Mouse (Mus musculus) gastrocnemius, adult 2 months (tissue): ENCODE data around the gene Preb. TPM values are rescaled to one million over a fixed set of nuclear protein-coding genes. Genes with fewer than 3 reads are reported as not detected.

Experiments used
- DNase-seq: peaks from one replicate; pipeline ENCODE4 v3.0.0; 2022
- H3K27ac ChIP-seq: fragments of 200-600 bp; 2 replicates; pipeline ENCODE4 v1.8.1; 2022; ENCODE audit warnings: mild to moderate bottlenecking
- H3K4me3 ChIP-seq: fragments of 200-600 bp; 2 replicates; pipeline ENCODE4 v1.8.1; 2022; ENCODE audit warnings: mild to moderate bottlenecking, moderate library complexity
- CTCF ChIP-seq: fragments of 200-600 bp; IDR thresholded peaks from 2 replicates; pipeline ENCODE4 v1.8.1; 2022; ENCODE audit warnings: antibody characterized with exemption, mild to moderate bottlenecking, moderate library complexity
- intact Hi-C: fragments of 180-260 bp; cut with DNase I; formaldehyde crosslinking; loops from one replicate; pipeline ENCODE4 v1.15.1; 2025
- total RNA-seq, 2 experiments: library from RNA; stranded (reverse); gene quantifications; 2 replicates each; pipeline ENCODE4 v1.2.3; 2021

Gene Preb
- total RNA-seq, 2 experiments from 2014 or later = 76.5 to 83.6 TPM

DNA sequence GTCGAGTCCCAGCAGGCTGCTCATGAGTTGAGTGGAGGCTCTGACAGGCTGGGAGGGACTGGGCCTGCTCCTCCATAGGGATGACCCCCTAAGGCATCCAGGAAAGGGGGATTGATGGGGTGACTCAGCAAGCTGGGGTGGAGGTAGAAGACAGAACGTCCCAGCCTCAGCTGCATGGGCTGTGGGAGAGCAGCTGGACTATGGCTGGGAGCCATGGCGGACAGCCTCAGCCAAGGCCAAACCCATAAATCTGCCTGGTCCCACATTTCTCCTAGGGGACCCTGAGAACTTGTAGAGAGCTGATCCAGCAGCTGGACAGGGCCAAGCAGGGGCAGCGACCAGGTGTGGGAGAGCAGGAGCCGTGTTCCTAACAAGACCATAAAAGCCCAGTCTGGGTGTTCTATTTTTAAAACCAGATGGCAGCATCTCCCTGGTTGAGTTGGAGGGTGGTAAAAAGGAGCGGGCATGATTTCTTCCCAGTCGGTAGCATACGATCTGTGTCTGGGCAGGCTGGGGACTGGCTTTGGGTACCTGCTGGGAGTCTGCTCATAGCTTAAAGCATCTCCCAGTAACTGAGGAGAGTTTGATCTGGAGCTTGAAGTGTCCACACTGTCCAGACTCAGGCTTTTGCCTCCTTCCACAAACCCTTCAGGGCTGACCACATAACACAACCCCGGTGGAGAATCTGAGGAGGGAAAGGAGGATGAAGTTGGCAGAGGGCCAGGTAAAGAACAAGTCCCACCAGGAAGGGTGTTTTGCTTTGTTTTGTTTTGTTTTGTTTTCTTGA lies 14.9 kb upstream of the Preb start:
- no peak for TF ChIP-seq CTCF
- H3K4me3 ChIP-seq = no peak overlapping the region
- peak; percentile 81 for DNase-seq
- peak overlapping the region; percentile 84 for H3K27ac ChIP-seq
- intact Hi-C loops = loop anchor here (5.0 kb wide), 1 partner anchor 72 kb away; the partner anchor contains the start of genes Atraid and Slc5a6

DNA sequence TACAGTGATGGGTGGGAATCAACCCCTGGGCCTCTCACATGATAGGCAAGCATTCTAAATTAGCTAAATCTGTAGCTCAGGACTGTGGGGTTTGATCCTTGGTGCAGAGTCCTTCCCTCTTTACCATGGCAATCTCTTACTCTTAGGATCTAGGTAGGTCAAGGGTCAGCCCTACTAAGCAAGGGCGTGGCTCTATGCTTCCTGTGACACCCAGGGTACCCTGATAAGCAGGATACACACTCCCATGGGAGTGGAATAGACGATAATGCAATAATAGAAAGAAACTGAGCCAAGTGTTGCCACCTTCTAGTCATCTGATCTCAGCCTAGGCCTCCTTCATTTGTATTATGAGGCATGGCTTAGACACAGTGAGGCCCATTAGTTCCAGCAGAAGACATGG lies 9.3 kb upstream of the Preb start:
- TF ChIP-seq CTCF = no peak
- Histone ChIP-seq H3K27ac (no peak overlapping the region), H3K4me3 (no peak overlapping the region)
- intact Hi-C loops = no loop called here
- DNase-seq = no peak

DNA sequence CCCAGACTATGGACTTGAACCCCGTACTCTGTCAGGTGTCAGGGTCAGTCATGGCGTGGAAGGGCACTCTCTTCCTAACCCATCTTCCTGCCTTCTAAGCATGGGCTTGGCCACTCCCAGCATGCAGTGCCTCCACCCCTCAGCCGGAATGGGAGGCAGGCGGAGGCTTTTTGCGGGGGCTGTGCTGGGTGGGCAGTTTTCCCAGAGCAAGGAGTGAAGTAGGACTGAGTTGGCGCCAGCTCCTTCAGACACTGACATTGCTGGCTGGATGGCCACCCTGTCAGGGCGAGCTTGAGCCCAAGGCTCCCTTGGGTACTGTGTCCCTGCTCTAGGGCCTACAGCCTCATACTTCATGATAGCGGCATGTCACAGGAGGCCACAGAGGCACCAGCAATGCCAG lies 8.3 kb upstream of the Preb start, which contains the start of gene Tcf23:
TSS of gene Tcf23 (plus strand) at position 247 of the 400 bp plus-strand sequence.
- TF ChIP-seq CTCF = no peak
- intact Hi-C loops = no loop called here
- DNase-seq = peak; percentile 63
- H3K27ac ChIP-seq = no peak within 1 kb of the TSS
- H3K4me3 ChIP-seq = no peak within 1 kb of the TSS

DNA sequence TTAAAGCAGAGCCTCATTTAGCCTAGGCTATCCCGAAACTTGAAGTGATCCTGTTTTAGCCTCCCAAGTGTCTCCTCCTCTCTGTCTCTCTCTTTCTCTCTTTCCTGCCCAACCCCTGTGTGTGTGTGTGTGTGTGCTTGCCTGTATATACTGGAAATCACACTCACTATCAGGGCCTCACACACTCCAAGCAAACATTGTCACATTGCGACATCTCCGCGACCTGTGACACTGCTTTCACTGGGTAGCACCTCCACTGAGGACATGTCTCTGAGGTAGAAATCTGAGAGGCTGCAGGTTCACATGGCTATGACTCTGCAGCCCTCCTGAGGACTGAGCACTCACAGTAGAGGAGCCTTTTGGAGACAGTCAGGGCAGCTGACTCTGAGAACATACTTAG lies 6.0 kb upstream of the Preb start:
- DNase-seq = no peak
- no peak for TF ChIP-seq CTCF
- intact Hi-C loops = no loop called here
- H3K27ac ChIP-seq = no peak overlapping the region
- no peak overlapping the region for H3K4me3 ChIP-seq

DNA sequence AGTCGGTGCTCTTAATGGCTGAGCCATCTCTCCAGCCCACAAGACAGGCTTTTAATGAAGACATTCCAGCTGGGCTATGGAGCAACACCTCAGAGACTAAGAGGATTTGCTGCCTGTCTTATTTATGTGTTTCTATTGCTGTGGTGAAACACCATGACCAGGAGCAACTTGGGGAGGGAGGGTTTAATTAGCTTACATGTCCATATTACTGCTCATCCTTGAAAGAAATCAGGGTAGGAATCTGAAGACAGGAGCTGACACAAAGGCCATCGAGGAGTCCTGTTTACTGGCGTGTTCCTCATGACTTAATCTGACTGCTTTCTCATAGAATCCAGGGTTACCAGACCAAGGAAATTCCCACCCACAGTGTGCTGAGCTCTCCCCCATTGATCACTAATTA lies 3.8 kb upstream of the Preb start:
- intact Hi-C loops = no loop called here
- H3K4me3 ChIP-seq = no peak overlapping the region
- no peak for TF ChIP-seq CTCF
- no peak for DNase-seq
- no peak overlapping the region for H3K27ac ChIP-seq

DNA sequence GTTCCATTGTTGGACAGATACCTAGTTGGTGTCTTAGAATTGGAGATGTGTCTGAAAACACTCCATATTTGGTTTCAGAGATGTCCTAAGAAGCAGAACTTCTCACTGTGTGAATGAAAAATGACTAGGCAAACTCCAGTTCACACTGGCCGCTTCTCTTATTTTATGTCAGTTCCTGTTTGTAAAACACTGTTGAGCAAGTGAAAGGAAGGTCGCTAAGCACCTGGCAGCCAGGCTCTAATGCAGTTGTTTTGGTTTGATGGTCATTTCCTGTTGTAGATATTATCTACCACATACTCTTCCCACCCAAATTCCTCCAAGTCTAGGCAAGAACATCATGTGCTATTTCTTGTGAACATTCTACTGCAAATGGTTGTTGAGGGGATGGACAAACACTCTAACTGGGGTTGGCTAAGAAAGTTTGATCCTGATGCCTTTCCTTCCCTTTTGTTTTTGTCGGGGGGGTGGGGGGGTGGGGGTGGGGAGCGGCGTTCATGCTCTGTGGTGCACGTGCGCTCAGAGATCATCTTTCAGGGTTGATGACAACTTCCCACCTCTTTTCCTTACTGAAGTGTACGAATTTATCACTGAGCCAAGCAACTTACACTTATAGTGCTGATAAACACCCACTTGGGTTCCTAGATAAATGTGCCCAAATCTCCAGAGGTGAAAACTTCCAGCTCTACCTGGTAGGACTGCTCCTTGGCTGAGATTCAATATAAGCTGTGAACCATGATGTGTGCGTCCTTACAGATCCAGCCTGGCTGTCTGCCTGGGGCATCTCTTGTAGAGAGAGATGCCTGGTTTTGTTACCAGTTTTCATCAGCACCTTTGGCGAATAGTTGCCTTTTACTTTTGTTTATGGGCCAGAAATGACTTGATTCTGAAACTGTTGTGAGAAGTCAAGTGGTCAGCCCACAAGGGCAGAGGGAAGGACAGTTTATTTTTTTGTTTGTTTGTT lies 1.7 kb upstream of the Preb start:
- Histone ChIP-seq H3K4me3 (no peak overlapping the region), H3K27ac (peak overlapping the region; percentile 98)
- intact Hi-C loops = no loop called here
- no peak for DNase-seq
- no peak for TF ChIP-seq CTCF

DNA sequence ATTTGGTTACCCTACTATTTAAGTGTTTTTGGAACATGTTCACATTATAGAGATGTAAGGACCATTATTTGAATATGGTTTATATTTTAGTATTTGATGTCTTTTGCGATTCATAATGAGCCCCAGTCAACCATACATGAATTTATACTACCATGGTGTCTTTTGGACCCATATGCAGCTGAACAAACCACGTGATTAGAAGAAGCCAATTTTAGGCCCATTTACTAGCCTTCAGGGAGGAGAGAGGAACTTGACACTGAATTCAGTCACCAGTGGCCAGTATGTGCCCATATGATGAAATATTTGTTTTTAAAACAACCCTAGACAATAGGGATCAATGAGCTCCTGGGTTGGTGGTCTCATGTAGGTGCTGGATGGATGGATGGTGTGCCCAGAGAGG lies 653 bp upstream of the Preb start:
- H3K4me3 ChIP-seq = peak overlapping the region; percentile 89
- intact Hi-C loops = no loop called here
- no peak for DNase-seq
- no peak for TF ChIP-seq CTCF
- H3K27ac ChIP-seq = peak overlapping the region; percentile 98

DNA sequence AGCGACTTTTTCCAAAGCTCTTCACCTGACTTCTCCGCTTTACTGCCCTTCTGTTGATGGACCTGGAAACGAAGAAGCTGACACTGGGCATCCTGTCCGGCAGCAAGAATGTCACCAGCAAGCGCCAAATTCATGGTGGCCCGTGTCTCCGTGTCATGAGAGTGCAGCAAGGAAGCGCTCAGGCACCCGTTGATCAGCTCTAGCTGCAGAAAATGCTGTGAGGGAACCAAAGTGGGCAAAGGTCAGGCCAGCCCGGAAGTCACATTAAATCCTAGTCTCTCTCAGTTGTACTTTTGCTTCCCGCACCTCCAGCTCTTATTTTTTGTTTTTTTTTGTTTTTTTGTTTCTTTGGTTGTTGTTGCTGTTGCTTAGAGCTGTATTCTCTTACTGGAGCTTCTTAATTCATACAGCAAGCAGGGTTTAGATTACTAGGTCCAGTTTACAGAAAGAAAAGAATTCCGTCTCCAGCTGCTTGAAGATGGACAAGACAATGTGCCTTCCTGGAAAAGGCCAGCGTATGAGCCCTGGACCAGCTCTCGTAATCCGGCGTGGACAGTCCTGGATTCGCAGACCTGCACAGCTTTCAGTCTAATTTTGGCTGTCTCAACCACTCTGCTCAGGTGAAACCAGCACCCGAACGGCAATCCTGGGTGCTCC lies 835 bp downstream of the Preb start:
- Histone ChIP-seq H3K4me3 (peak overlapping the region; percentile 89), H3K27ac (peak overlapping the region; percentile 98)
- no peak for TF ChIP-seq CTCF
- DNase-seq = no peak
- intact Hi-C loops = no loop called here

DNA sequence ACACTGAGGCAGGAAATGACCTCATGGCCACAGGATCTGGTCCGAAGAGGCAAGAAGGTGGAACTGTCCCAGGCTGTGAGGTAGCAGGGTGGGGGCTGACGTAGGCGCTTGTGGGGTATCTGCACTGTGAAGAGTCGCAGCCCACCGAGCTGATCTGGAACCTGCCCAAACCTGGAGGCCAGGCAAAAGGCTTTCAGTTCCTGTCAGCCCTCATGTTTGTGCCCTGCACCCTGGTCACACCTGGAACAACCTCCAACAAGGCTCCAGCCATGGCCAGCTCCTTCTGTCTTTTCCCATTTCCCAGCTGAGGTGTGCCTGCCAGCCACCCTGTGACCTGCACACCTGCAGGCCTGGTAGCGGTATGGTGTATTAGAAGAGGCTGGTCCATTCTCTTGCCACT lies 2.3 kb downstream of the Preb start:
- no peak for DNase-seq
- TF ChIP-seq CTCF = no peak
- peak overlapping the region; percentile 28; the same call in 1 of the 2 replicates for H3K27ac ChIP-seq
- H3K4me3 ChIP-seq = peak overlapping the region; percentile 89
- intact Hi-C loops = no loop called here

DNA sequence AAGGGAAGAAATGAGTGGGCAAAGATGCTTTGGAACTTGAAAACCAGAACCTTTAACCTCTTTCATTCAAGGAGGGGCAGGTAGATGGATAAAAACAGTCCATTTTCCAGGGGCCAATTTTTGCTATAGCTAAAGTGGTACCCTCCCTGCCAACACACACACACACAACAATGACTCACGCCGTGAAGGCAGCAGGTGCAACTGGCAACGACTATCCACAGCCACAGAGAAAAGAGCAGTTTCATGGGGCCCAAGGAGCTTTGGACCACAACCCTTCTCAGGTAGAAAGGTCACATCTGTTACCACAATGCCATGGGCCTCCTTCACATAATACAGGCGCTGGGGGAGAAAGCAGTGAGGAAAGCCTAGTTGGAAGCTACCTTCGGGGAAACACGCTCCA lies 4.4 kb downstream of the Preb start:
- no peak overlapping the region for H3K27ac ChIP-seq
- DNase-seq = no peak
- no peak for TF ChIP-seq CTCF
- intact Hi-C loops = no loop called here
- H3K4me3 ChIP-seq = no peak overlapping the region

DNA sequence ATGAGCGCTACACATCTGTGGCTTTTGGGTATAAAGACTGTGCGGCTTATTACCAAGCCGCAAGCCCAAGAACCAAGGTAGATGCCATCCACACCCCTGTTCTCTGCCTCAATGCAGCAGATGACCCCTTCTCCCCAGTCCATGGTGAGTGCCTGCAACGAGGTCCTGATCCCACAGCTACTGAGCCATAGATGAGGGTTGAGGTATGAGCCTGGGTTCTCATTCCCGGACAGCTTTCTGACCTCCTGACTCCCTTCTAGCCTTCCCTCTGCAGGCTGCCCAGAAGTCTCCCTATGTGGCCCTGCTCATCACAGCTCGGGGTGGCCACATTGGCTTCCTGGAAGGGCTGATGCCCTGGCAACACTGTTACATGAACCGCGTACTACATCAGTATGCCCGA lies 5.6 kb downstream of the Preb start:
- DNase-seq = no peak
- TF ChIP-seq CTCF = no peak
- no peak overlapping the region for H3K27ac ChIP-seq
- H3K4me3 ChIP-seq = no peak overlapping the region
- intact Hi-C loops = no loop called here

DNA sequence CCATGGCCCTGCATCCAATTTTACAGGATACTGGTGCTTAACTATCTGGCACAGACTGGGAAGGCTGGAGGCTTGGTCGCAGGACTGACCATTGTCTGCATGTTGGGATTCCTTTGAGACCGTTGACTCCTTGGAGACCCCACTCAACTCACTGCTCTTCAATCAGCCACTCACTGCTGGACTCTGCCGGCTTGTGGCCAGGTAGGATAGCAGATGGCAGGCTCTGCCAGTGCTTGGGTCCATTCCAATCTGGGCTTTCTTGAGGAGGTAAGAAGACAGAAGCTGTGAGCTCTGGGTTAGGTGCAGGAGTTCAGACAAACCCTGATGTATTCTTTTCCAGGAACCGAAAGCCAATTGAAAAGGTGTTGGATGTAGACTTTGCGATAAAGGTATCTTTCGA lies 6.1 kb downstream of the Preb start:
- H3K27ac ChIP-seq = no peak overlapping the region
- DNase-seq = no peak
- H3K4me3 ChIP-seq = no peak overlapping the region
- no peak for TF ChIP-seq CTCF
- intact Hi-C loops = no loop called here

DNA sequence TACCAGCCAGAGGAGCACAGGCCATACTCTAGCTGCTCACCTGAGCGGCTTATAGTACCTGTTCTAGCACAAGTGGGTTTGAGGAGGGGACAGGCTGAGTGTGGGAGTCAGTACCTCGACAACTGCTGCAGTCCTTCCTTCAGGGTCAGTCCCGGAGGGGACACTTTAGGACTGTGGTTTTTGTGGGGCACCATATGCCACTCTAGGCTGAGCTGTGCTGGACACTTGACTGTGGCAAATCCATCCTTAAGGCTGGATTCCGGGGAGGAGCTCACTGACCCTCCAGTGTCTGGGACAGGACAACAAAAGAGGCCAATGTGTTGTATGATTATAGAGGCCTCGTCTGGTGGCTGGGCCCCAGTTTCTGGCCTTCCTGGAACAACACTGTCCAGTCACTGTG lies 7.6 kb downstream of the Preb start:
- H3K27ac ChIP-seq = no peak overlapping the region

More for the DNA sequence above, 7.6 kb downstream of the Preb start:
- no peak for DNase-seq
- TF ChIP-seq CTCF = no peak
- intact Hi-C loops = no loop called here
- no peak overlapping the region for H3K4me3 ChIP-seq
